Mouse (Mus musculus) inflammation-experienced regulatory T-cells, adult 16 weeks (primary cell): ENCODE results near the gene Apoc4. TPM values are rescaled to one million over a fixed set of nuclear protein-coding genes. Genes with fewer than 3 reads are reported as not detected.

Source experiments
- polyA plus RNA-seq: library from polyadenylated mRNA; unstranded; fragments of 100-300 nt; shearing (Covaris generic); gene quantifications from one replicate; pipeline ENCODE4 v1.2.1, GENCODE M21; 2017

Gene Apoc4
- polyA plus RNA-seq: not detected

GRCm38 (mm10) chr7:19681202-19681694 is at the start of gene Apoc4, which contains the start of gene Gm44805:
Apoc4 (minus strand) TSS chr7:19681479.
Gm44805 (minus strand) TSS chr7:19681423.

DNA sequence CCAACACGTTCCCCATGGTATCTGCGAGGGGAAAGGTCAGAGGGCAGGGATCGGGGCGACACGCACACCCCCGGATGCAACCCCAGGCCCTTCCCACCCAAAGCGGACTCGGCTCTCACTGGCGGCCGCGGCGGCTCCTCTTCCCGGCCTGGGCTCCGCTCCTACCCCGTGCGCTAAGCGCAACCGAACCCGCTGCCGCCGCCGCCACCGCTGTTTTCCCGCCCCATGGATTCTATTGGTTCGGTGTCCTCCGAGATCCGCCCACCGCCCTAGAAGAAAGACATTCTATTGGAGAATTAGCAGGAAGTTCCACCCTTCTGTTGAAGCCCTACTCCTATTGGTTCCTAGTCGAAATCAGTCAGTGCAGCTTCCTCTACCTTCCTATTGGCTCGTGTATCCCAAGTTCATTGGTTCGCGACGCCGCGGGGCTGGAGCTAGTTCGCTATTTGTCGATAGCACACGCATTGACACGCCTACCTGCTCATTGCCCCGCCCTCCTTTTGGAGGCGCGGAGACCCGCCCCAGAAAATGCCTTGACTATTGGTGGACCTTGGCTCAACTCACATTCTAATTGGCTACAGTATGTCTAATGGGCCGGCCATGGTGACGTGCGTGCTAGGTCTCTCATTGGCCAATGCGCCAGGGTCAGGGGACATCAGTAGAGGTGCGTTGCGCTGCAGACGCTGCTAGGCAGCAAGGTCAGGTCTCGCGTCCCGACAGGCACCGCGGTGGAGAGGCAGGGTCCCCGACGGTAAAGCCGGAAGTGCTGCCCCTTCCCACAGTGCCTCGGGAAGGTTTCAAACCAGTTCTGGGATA is 34.2 kb upstream of the Apoc4 start, which contains the start of gene Tomm40:
Gene Tomm40 (minus strand): TSS at position 200 of the 816 bp plus-strand sequence.

GRCm38 (mm10) chr7:19698907-19699826 is 17.9 kb upstream of the Apoc4 start, which contains the start of gene Apoe:
Apoe (minus strand) TSS chr7:19699188.

GRCm38 (mm10) chr7:19691873-19692865 is 10.9 kb upstream of the Apoc4 start, which contains the start of gene Apoc1:
Apoc1 (minus strand) TSS chr7:19692660.

DNA sequence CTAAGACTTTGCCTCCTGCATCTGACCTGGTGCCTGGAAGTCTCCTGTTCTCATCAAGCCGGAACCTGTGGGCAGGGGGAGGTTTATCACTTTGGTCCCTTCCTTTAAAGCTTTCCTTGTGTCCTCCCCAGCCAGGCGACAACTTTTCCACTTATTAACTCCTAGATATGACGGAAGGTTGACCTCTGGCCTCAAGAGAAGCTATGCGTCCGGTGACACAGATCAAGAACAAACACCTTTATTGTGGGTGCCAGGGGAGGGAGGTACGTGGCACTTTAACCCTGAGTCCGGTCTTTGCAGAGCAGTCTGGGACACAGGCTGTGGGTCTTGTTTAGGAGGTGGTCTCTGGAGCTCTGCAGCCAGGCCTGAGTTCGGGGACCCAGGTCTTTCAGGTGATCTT is 3.4 kb downstream of the Apoc4 start, which contains the start of gene Apoc2:
Gene Apoc2 (minus strand): TSS at position 70 of the 400 bp plus-strand sequence.

DNA sequence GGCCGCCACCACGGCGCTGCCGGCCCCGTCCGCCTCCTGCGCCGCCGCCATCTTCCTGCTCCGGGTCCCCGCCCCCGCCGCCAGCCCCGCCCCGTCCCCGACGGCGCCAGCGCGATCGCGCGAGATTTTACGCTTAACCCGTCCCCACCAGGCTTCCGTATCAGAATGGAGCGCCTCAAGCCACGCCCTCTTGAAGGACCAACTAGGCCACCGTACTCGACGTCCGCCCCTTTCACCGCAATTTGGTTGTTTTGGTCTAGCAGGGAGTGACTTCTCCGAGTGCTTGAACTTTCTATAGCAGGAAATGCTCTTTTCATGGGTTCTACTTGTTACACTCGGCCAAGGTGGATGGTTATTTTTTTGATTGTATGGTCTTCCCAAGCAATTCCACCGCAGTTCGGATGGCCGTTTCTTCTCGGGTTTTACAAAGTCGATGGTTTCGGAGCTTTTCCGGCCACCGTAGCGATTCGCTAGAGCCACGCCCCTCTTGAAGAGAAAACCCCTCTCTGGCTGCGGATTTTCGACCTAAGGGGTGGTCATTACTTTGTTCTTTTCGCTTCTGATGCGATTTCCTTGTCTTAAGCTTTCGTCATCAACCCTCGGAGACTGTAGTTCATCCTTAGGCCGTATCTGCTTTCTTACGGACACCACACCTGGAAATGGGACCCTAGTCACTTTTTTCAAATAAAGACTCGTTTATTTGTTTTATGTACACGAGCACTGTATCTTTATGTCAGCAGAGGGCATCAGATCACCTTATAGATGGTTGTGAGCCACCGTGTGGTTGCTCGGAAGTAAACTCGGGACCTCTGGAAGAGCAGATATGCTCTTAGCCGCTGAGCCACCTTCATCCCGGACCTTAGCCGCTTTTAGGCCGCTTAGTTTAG is 16.1 kb downstream of the Apoc4 start, which contains the start of gene Clptm1:
Gene Clptm1 (minus strand): TSS at position 79 of the 887 bp plus-strand sequence.

DNA sequence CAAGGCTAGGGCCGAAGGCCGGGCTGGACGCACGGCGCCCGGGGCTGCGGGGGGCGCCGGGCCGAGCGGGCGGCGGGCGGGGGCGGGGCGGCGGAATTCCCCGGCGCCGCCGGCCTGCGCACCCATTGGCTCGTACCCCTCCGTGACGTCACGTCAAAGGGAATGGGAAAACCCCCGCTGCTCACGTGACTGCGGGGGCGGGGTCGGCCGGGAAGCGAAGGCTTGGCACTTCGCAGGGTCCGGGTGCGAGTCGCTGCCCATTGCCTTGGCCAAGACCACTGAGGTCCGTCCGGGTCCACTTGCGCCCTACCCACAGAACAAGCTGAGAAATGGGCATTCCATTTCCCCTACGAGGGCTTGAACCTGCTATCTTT is 51.9 kb downstream of the Apoc4 start, which contains the start of gene Relb:
Gene Relb (minus strand): TSS at position 78 of the 374 bp plus-strand sequence.

Other genes starting within 250 kb of the Apoc4 start
- 2.1 TPM for gene Mark4, start 222.7 kb downstream of the Apoc4 start, polyA plus RNA-seq
- not detected for gene Exoc3l2, start 218.1 kb downstream of the Apoc4 start, polyA plus RNA-seq
- gene Bloc1s3, start 173.1 kb downstream of the Apoc4 start, polyA plus RNA-seq: 0.56 TPM
- gene Trappc6a, start 173.1 kb downstream of the Apoc4 start, polyA plus RNA-seq: 106 TPM
- gene Nkpd1, start 163.6 kb downstream of the Apoc4 start, polyA plus RNA-seq: not detected
- gene Ppp1r37, start 118.4 kb downstream of the Apoc4 start, polyA plus RNA-seq: 5.9 TPM
- 2.6 TPM for gene Zfp296, start 104.2 kb downstream of the Apoc4 start, polyA plus RNA-seq
- gene Gemin7, start 103.9 kb downstream of the Apoc4 start, polyA plus RNA-seq: 100 TPM
- gene Clasrp, start 77.0 kb downstream of the Apoc4 start, polyA plus RNA-seq: 16.8 TPM
- gene Relb, start 52.0 kb downstream of the Apoc4 start, polyA plus RNA-seq: 32.5 TPM
- gene Clptm1, start 16.4 kb downstream of the Apoc4 start, polyA plus RNA-seq: 186 TPM
- gene Apoc2, start 3.5 kb downstream of the Apoc4 start, polyA plus RNA-seq: not detected
- not detected for gene Gm44805, start 56 bp downstream of the Apoc4 start, polyA plus RNA-seq
- 2.0 TPM for gene Apoc1, start 11.2 kb upstream of the Apoc4 start, polyA plus RNA-seq
- gene Apoe, start 17.7 kb upstream of the Apoc4 start, polyA plus RNA-seq: 35.2 TPM
- 22.8 TPM for gene Tomm40, start 34.0 kb upstream of the Apoc4 start, polyA plus RNA-seq
- 1.6 TPM for gene Nectin2, start 69.0 kb upstream of the Apoc4 start, polyA plus RNA-seq
- gene Bcam, start 89.5 kb upstream of the Apoc4 start, polyA plus RNA-seq: 21.0 TPM
- not detected for gene Cblc, start 115.3 kb upstream of the Apoc4 start, polyA plus RNA-seq
- 16.0 TPM for gene Bcl3, start 141.3 kb upstream of the Apoc4 start, polyA plus RNA-seq
- not detected for gene Gm19345, start 170.5 kb upstream of the Apoc4 start, polyA plus RNA-seq
- gene Ceacam16, start 179.8 kb upstream of the Apoc4 start, polyA plus RNA-seq: 0.52 TPM
- gene Ceacam19, start 206.5 kb upstream of the Apoc4 start, polyA plus RNA-seq: not detected
- gene Pvr, start 239.7 kb upstream of the Apoc4 start, polyA plus RNA-seq: 38.7 TPM